Mouse (Mus musculus): ENCODE data around the gene Crhr1. TPM values are rescaled to one million over a fixed set of nuclear protein-coding genes. Genes with fewer than 3 reads are reported as not detected.

The Crhr1 gene
- polyA plus RNA-seq, 1 experiment: not detected

- Histone ChIP-seq H3K9ac (ENCODE audit: low read depth, poor library complexity, severe bottlenecking) (no peak overlapping the region), H3K4me3 (ENCODE audit: low read depth, low read length) (no peak overlapping the region), H3K27ac (ENCODE audit: insufficient read depth, low read length) (no peak overlapping the region), H3K36me3 (ENCODE audit: control insufficient read depth, insufficient read depth, low read length, poor library complexity, severe bottlenecking) (no peaks in the 10 kb centered on the region), H3K27me3 (ENCODE audit: control insufficient read depth, insufficient read depth, low read length, poor library complexity, severe bottlenecking) (no peaks in the 10 kb centered on the region; the same call in 1 of the 2 replicates), H3K9me3 (replicated peaks; ENCODE audit: control insufficient read depth, insufficient read depth, low read length, poor library complexity, severe bottlenecking) (no peaks in the 10 kb centered on the region), H3K4me1 (ENCODE audit: control insufficient read depth, insufficient read depth, low read length) (no peaks in the 10 kb centered on the region)
- no peak for TF ChIP-seq POLR2A (IDR thresholded peaks at IDR 0.05; ENCODE audit: insufficient read depth, low read length)
- TF ChIP-seq CTCF (IDR thresholded peaks at IDR 0.05; ENCODE audit: low read depth, low read length): no peak
- TF ChIP-seq EP300 (IDR thresholded peaks at IDR 0.05; ENCODE audit: insufficient read depth, low read depth, low read length): no peak
Observed at GRCm38 (mm10) chr11:104124582-104124981, 8.1 kb upstream of the Crhr1 start.

- Histone ChIP-seq H3K9ac (ENCODE audit: low read depth, poor library complexity, severe bottlenecking) (no peak overlapping the region), H3K27ac (ENCODE audit: insufficient read depth, low read length) (no peak overlapping the region), H3K4me3 (ENCODE audit: low read depth, low read length) (no peak overlapping the region), H3K27me3 (ENCODE audit: control insufficient read depth, insufficient read depth, low read length, poor library complexity, severe bottlenecking) (peaks cover 25% of the 10 kb centered on the region), H3K9me3 (replicated peaks; ENCODE audit: control insufficient read depth, insufficient read depth, low read length, poor library complexity, severe bottlenecking) (no peaks in the 10 kb centered on the region), H3K36me3 (ENCODE audit: control insufficient read depth, insufficient read depth, low read length, poor library complexity, severe bottlenecking) (no peaks in the 10 kb centered on the region), H3K4me1 (ENCODE audit: control insufficient read depth, insufficient read depth, low read length) (no peaks in the 10 kb centered on the region)
- TF ChIP-seq EP300 (IDR thresholded peaks at IDR 0.05; ENCODE audit: insufficient read depth, low read depth, low read length) (no peak), POLR2A (IDR thresholded peaks at IDR 0.05; ENCODE audit: insufficient read depth, low read length) (no peak), CTCF (IDR thresholded peaks at IDR 0.05; ENCODE audit: low read depth, low read length) (no peak)
Observed at GRCm38 (mm10) chr11:104129466-104129865, 3.2 kb upstream of the Crhr1 start.

- Histone ChIP-seq H3K27ac (ENCODE audit: insufficient read depth, low read length) (no peak overlapping the region), H3K9me3 (replicated peaks; ENCODE audit: control insufficient read depth, insufficient read depth, low read length, poor library complexity, severe bottlenecking) (no peaks in the 10 kb centered on the region), H3K27me3 (ENCODE audit: control insufficient read depth, insufficient read depth, low read length, poor library complexity, severe bottlenecking) (peaks cover 34% of the 10 kb centered on the region), H3K36me3 (ENCODE audit: control insufficient read depth, insufficient read depth, low read length, poor library complexity, severe bottlenecking) (no peaks in the 10 kb centered on the region), H3K9ac (ENCODE audit: low read depth, poor library complexity, severe bottlenecking) (no peak overlapping the region), H3K4me1 (ENCODE audit: control insufficient read depth, insufficient read depth, low read length) (no peaks in the 10 kb centered on the region), H3K4me3 (ENCODE audit: low read depth, low read length) (no peak overlapping the region)
- no peak for TF ChIP-seq EP300 (IDR thresholded peaks at IDR 0.05; ENCODE audit: insufficient read depth, low read depth, low read length)
- TF ChIP-seq POLR2A (IDR thresholded peaks at IDR 0.05; ENCODE audit: insufficient read depth, low read length): no peak
- no peak for TF ChIP-seq CTCF (IDR thresholded peaks at IDR 0.05; ENCODE audit: low read depth, low read length)
Observed at GRCm38 (mm10) chr11:104130721-104131647, 1.7 kb upstream of the Crhr1 start.

DNA sequence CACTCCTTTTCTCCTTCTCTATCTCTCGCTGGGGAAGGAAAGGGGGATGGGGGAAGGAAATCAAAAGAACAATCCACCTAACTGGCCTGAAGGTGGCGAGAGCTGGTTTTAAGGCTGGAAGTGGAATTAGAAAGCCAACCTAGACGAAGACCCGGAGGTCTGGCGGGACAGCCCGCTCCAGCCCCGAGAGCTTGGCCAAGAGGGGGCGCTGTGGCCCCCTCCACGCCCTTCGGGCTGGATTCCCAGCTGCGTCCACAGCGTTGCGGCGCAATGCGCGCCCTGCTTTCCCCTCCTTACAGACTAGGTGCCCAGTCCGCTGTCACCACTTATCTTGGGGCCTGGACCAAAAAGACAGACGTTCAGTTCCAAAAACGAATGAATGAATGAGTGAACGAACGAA is 899 bp upstream of the Crhr1 start:
- Histone ChIP-seq H3K9me3 (replicated peaks; ENCODE audit: control insufficient read depth, insufficient read depth, low read length, poor library complexity, severe bottlenecking) (no peaks in the 10 kb centered on the region), H3K9ac (ENCODE audit: low read depth, poor library complexity, severe bottlenecking) (peak overlapping the region; percentile 51; the same call in 1 of the 2 replicates), H3K27me3 (ENCODE audit: control insufficient read depth, insufficient read depth, low read length, poor library complexity, severe bottlenecking) (peaks cover 34% of the 10 kb centered on the region), H3K27ac (ENCODE audit: insufficient read depth, low read length) (no peak overlapping the region), H3K4me3 (ENCODE audit: low read depth, low read length) (peak overlapping the region; percentile 63), H3K4me1 (ENCODE audit: control insufficient read depth, insufficient read depth, low read length) (no peaks in the 10 kb centered on the region), H3K36me3 (ENCODE audit: control insufficient read depth, insufficient read depth, low read length, poor library complexity, severe bottlenecking) (no peaks in the 10 kb centered on the region)
- TF ChIP-seq CTCF (IDR thresholded peaks at IDR 0.05; ENCODE audit: low read depth, low read length) (peak; percentile 74), EP300 (IDR thresholded peaks at IDR 0.05; ENCODE audit: insufficient read depth, low read depth, low read length) (no peak)

DNA sequence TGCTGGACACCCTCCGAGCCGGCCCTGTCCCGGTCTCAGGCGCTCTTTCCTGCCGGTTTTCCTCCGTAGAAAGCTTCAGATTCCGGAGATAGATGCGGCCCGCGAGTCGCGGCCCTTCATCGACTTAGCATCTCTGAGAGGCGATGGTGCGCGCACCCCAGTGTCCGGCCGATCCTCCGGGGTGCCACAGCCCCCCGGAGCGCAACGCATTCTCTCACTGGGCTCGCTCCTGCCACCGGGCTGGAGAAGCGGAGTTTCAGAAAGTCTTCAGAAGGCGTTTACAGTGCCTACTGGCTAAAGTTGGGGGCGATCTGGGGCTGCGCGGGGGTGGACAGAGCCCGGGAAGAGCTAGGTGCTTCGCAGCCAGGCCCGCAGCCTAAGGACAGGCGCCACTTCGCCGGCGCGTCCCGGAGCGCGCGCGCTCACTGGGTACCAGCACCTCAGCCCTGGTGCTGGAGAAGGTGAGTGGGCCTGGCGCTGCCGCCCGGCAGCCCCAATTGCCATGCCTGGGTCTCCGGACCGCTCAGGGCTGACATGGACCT is 858 bp downstream of the Crhr1 start:
- peak overlapping the region; percentile 63 for H3K4me3 ChIP-seq (ENCODE audit: low read depth, low read length)
- H3K9me3 ChIP-seq (replicated peaks; ENCODE audit: control insufficient read depth, insufficient read depth, low read length, poor library complexity, severe bottlenecking): no peaks in the 10 kb centered on the region
- H3K27me3 ChIP-seq (ENCODE audit: control insufficient read depth, insufficient read depth, low read length, poor library complexity, severe bottlenecking): peaks cover 35% of the 10 kb centered on the region
- peak overlapping the region; percentile 51 for H3K9ac ChIP-seq (ENCODE audit: low read depth, poor library complexity, severe bottlenecking)
- no peaks in the 10 kb centered on the region for H3K4me1 ChIP-seq (ENCODE audit: control insufficient read depth, insufficient read depth, low read length)
- H3K36me3 ChIP-seq (ENCODE audit: control insufficient read depth, insufficient read depth, low read length, poor library complexity, severe bottlenecking): no peaks in the 10 kb centered on the region
- no peak for TF ChIP-seq CTCF (IDR thresholded peaks at IDR 0.05; ENCODE audit: low read depth, low read length)
- TF ChIP-seq POLR2A (IDR thresholded peaks at IDR 0.05; ENCODE audit: insufficient read depth, low read length): no peak
- no peak for TF ChIP-seq EP300 (IDR thresholded peaks at IDR 0.05; ENCODE audit: insufficient read depth, low read depth, low read length)
- H3K27ac ChIP-seq (ENCODE audit: insufficient read depth, low read length): no peak overlapping the region

DNA sequence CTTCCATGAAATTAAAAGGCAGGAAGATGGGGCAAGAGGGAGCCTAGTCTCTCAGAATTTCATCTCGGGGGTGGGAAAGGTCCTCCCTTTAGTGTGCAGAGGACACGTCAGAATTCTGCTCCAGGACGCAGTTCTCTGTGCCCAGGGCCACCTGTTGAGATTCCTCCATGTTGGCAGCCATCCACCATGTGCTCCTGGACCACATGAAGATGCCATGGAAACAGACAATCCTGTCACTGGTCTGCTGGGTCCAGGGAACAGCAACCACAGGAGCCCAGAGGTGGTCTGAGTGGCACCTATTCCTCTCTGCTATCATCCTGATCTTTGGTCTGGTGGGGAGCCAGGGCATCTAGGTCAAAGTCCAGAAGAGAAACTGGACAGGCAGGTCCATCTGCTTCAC is 6.3 kb downstream of the Crhr1 start:
- no peaks in the 10 kb centered on the region for H3K36me3 ChIP-seq (ENCODE audit: control insufficient read depth, insufficient read depth, low read length, poor library complexity, severe bottlenecking)
- H3K9ac ChIP-seq (ENCODE audit: low read depth, poor library complexity, severe bottlenecking): no peak overlapping the region
- peaks cover 15% of the 10 kb centered on the region for H3K27me3 ChIP-seq (ENCODE audit: control insufficient read depth, insufficient read depth, low read length, poor library complexity, severe bottlenecking)
- no peaks in the 10 kb centered on the region for H3K4me1 ChIP-seq (ENCODE audit: control insufficient read depth, insufficient read depth, low read length)
- TF ChIP-seq CTCF (IDR thresholded peaks at IDR 0.05; ENCODE audit: low read depth, low read length) (no peak), EP300 (IDR thresholded peaks at IDR 0.05; ENCODE audit: insufficient read depth, low read depth, low read length) (no peak), POLR2A (IDR thresholded peaks at IDR 0.05; ENCODE audit: insufficient read depth, low read length) (no peak)
- H3K9me3 ChIP-seq (replicated peaks; ENCODE audit: control insufficient read depth, insufficient read depth, low read length, poor library complexity, severe bottlenecking): no peaks in the 10 kb centered on the region
- no peak overlapping the region for H3K4me3 ChIP-seq (ENCODE audit: low read depth, low read length)
- no peak overlapping the region for H3K27ac ChIP-seq (ENCODE audit: insufficient read depth, low read length)

All from ES-Bruce4 (cell line).